Mouse (Mus musculus) WW6 (cell line): ENCODE data around the gene Sptbn1.
"Not testable (repeated sequence)": the region's sequence is repeated elsewhere in the genome, so short reads cannot be mapped to it uniquely, and the experiment has no call there.

Experiments
- DNase-seq: peaks from one replicate; pipeline ENCODE4 v3.0.0-alpha.2; 2013; ENCODE audit warnings: low read depth, low spot score

The Sptbn1 gene

DNA sequence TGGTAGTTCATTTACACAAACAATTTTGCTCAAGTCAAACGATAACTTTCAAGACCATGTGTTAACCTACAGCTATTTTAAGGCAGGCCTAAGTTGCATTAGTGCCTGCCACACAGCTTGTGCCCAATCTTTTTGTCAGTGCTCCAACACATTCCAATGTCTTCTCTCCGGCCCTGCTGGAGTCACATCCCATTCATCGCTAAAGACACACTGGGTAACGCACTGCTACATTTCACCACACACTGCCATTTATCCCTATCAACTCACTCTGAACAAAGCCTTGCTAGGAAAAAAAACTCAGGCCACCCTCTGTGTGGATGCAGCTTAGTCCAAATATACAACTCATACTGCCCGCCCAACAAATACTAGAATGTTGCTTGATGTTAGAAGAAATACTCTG is 11.5 kb downstream of the Sptbn1 start:
- no peak for DNase-seq

GRCm38 (mm10) chr11:30255211-30255610 is 12.8 kb downstream of the Sptbn1 start:
- not testable (repeated sequence) for DNase-seq

GRCm38 (mm10) chr11:30251294-30251904 is 16.6 kb downstream of the Sptbn1 start:
- DNase-seq: no peak

- DNase-seq: no peak
These were observed 18.4 kb downstream of the Sptbn1 start for GRCm38 (mm10) chr11:30249452-30250016.

- DNase-seq: no peak
These were observed 20.9 kb downstream of the Sptbn1 start for GRCm38 (mm10) chr11:30247106-30247505.

- no peak for DNase-seq
These were observed 21.8 kb downstream of the Sptbn1 start for GRCm38 (mm10) chr11:30246161-30246560.

DNA sequence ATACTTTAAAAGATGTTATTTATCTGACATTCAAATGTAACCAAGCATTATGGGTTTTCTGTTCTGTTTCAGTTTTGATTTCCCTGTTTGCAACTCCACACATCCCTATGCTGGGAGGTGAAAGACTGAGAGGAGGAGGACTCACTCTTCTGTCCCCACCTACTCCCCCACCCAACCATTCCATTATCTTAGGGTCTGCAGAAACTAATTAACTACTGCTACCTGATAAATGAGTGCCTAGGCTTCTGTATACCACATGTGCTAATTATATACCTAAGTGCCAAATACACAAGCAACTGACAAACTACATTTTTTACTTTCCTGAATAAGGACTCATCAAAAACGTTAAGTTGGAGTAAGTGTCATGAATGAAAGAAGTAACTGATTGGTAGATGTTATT is 23.8 kb downstream of the Sptbn1 start:
- no peak for DNase-seq

DNA sequence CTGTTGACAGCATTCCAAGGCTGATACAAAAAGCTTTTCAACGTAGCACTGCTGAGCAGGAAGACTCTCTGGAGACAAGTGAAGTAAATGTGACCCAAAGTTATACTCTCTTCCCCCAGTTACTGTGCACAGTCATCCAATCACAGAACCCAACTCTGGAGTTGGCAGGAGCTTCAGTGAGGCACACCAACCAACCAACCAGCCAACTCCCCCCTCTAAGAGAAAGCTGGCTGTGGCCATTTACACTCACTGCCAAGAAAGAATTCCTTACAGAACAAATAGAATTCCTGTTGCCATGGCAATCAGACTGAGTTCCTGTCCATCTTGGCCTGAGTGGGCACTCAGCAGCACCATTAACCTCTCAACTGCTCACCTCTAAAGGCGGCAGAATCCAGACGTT is 24.4 kb downstream of the Sptbn1 start:
- DNase-seq: no peak

DNA sequence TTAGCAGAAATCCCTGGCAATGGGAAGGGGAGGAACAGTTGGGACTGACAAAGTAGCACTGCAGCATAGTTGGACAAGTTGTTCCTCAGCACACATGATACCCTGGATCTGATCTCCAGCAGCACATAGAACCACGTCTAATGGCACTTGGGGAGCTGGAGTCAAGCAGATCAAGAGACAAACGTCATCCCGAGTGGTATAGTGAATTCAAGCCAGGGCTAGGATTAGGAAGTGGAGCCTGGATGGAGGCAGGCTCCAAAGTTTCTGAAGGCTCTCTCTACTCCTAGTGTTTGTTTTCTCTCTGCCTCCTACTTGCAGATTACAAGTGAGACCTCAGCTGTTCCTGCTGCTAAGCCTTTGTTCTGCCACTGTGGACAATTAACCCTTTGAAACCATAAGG is 27.1 kb downstream of the Sptbn1 start:
- no peak for DNase-seq

DNA sequence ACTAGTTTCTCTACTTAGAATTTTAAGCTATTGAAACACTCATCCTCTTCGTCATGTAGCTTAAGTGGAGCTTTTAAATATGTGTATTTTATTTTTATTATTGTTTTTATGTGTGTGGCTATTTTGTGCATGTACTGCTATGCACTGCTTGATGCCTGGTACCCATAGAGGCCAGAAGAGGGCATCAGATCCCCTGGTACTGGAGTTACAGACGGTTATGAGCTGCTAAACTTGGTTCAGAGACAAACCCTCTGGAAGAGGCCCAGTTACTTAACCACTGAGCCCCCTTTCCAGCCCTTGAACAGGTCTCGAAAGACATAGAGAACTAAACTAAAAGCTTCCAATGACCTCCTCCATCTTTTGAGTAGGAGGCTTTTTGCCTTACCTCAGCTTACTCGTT is 30.0 kb downstream of the Sptbn1 start:
- DNase-seq: no peak

DNA sequence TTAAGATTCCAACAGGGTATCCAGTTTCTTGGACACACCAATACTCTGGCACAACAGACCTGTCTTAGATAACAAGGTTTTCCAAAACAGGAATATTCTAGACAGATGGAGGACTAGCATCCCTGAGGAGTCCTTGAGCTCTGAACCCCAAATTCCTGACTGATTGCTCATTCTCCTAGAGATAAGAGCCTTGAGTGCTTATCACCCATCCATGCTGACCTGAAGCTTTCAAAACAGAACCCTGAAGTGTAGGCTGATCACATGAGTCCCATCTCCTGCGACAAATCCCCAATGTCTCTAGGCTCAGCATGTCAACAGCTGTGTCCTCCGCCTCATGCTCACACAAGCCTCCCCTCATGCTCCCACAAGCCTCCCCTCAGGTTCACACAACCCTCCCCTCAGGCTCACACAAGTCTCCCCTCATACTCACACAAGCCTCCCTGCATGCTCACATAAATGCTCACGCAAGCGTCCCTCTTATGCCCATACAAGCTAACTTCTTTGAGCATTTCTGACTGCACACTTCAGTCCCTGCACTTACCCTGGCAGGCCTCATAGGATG is 31.2 kb downstream of the Sptbn1 start:
- DNase-seq: no peak

GRCm38 (mm10) chr11:30235666-30236065 is 32.3 kb downstream of the Sptbn1 start:
- no peak for DNase-seq

DNA sequence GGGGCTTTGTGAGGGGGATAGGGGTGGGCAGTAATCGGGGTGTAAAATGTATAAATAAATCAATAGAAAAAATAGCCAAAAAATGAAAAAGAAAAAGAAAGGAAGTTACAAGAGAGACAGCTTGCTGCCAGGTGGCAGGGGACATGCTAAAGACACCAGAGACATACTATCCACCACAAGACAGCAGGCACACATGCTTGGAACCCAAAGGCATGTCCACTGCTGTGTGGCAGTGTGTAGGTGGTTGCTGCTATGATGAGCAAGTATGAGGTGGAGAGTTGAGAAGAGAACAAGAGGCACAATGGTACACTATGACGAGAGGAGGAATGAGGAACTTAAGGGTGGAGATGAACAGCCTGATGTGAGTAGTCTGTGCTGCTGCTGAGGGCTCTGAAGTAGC is 32.8 kb downstream of the Sptbn1 start:
- no peak for DNase-seq

GRCm38 (mm10) chr11:30233946-30234345 is 34.0 kb downstream of the Sptbn1 start:
- DNase-seq: no peak

- no peak for DNase-seq
These were observed 35.9 kb downstream of the Sptbn1 start for GRCm38 (mm10) chr11:30232082-30232481.

DNA sequence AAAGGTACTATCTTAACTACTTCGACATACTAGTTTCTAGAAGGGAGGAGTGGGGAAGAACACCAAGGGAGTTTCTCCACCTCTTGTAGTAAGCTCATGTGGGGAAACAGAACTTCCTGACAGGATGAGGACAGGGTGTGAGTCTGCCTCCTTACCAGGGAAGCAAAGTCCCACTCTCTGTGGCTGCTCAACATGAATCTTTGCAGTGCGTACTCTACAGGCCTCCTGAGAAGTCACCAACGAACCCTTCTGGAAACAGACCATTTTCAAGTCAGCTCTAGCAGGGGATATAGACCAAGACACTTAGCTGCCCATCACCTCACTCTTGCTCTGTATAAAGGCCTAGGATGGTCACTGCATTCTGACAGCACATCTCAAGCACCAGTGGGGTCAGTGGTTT is 36.6 kb downstream of the Sptbn1 start:
- no peak for DNase-seq

DNA sequence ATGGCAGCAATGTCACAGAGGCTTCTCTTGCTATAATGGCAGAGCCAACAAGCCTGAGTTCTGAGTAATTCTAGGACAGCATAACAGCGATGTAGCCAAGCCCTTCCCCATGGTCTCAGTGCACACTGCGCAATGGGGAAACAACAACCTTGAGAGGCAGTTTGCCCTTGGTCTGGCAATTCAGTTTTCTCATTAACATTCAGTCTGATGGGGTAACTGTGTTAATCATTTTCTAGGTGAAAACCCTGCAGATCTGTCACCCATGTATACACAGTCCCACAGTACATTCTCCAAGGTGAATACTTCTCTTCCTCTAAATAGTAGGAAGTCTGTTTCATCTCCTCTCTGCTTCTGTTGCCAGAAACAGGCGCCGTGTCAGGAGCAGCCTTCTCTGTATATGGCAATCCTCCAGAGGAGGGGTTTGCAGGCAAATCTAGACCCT is 37.6 kb downstream of the Sptbn1 start:
- no peak for DNase-seq

DNA sequence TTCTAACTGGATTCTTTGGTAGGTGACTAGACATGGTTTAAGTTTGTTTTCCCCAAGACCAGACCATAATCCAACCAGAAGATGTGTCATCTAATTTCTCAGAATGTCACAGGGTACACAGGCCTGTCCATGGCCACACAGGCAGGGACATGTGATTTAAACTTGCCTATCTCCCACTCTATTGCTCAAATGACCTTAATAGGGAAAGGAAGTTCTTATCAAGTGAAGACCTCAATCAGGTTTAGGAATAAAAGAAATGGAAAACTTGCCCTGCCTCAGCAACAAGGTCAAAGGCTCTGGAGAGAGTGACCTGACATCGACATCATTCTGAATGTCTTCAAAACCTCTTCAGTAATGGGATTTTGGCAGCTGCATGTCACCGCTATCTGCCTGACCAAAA is 41.2 kb downstream of the Sptbn1 start:
- no peak for DNase-seq

DNA sequence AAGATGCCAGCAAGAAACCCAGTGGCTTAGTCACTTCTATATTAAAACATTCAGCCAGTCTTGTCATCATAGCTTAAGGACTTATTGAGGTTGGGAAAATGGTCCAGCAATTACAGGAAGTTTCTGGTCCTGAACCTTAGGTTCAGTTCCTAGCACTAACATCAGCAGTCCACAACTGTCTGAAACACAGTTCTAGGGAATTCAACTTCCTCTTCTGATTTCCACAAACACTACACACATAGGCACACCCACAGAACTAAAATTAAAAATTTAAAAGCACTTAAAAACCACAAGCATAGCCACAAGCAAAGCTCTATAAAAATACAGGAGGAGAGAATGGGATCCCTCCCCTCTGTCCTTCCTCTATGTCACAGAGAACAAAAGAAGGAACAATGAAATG is 43.4 kb downstream of the Sptbn1 start:
- no peak for DNase-seq

- DNase-seq: peak; percentile 52
These were observed 45.3 kb downstream of the Sptbn1 start for GRCm38 (mm10) chr11:30222636-30223035.

DNA sequence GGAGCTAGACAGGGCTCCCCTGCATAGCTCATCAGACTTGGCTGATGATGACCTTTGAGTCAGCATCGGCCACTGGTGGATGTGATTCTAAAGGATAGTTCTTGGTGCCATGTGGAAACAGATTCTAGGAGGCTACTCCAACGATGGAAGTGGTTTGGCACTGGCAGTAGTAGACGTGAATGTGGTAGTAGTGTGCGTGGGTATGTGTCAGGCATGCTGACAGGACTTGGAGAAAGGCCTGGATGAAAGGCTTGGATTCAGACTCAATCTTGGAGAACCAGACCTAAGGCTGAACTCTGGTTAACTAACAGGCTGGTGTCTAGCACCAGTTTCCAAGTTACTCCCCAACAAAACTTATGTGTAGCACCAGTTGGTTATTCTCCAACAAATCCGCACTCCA is 46.9 kb downstream of the Sptbn1 start:
- no peak for DNase-seq

- no peak for DNase-seq
These were observed 49.6 kb downstream of the Sptbn1 start for GRCm38 (mm10) chr11:30218386-30218785.

- no peak for DNase-seq
These were observed 50.5 kb downstream of the Sptbn1 start for GRCm38 (mm10) chr11:30217496-30217895.
